Mouse (Mus musculus): ENCODE results near the gene Gm43064.

DNA sequence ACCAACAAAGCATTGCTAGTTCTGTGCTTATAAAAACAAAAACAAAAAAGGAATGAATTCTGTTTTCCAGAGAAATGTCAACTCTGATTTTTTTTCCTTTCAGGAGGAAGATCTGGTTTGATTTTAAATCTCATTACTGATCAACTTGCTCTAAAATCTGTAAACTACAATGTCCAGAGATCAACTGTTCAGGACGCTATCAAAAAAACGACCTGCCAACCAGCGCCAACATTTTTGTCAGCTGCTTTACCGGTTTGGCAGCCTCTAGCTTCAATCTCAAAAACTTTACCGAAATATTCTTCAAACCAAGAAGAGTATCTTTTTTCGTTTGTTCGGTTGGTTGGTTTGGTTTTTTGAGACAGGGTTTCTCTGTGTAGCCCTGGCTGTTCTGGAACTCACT is 20.3 kb upstream of the Gm43064 start:
- TF ChIP-seq ZC3H11A (IDR thresholded peaks at IDR 0.05; ENCODE audit: borderline replicate concordance, low read depth, low read length) (no peak), ZNF384 (IDR thresholded peaks at IDR 0.05; ENCODE audit: low read depth, low read length) (no peak)
